In the genomic region with DNA sequence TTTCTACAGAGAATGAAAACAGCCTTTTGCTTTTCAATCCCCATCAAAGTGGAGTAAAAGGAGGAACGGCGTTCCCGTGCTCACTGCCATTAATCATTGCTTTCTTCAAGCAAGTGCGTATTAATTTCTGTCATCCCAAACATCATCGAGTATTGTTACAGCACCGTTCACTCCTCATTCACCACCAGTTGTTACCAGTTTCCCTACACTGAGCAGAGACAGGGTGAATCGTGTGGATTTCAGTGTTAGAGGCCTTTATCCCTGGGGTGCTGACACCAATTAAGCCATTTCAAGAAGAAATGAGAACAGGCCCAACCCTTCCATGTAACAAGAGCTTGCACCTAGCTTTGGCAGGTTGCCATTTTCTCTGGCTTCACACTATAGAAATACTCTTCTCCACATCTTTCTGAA, we compare ENCODE assay signal across 12 mouse cellular contexts. TPM values are rescaled to one million over a fixed set of nuclear protein-coding genes. Genes with fewer than 3 reads are reported as not detected.
DNase-seq lines count a peak whose midpoint lies in the region; ATAC-seq lines count a peak whose summit lies in the region.
"Had no signal": no experiment of that assay in that cellular context is flagged by ENCODE, and none has a peak within 500 bp of the region (broad histone marks: within the 10 kb centered on the region; RNA-seq: fewer than 3 reads in every experiment).

No protein-coding gene starts in this region.

- no peaks in the 10 kb centered on the region for H3K27me3 ChIP-seq in kidney, embryonic 14.5 days (ENCODE audit: control insufficient read depth, insufficient read depth, low read length)
- H3K27me3 ChIP-seq in forebrain, embryonic 14.5 days (replicated peaks; ENCODE audit: control insufficient read depth, insufficient read depth, low read length), result no peaks in the 10 kb centered on the region
- no peaks in the 10 kb centered on the region for H3K27me3 ChIP-seq in neural tube, embryonic 13.5 days
- H3K27me3 ChIP-seq: liver, embryonic 15.5 days had no signal

- WGBS in kidney, embryonic 14.5 days, result 42% methylated on average over 7 of the region's 7 CpGs
- 11% methylated on average over 7 of the region's 7 CpGs for WGBS in forebrain, embryonic 14.5 days
- 15% methylated on average over 7 of the region's 7 CpGs for WGBS in neural tube, embryonic 13.5 days

- no peaks in the 10 kb centered on the region for H3K9me3 ChIP-seq in kidney, embryonic 14.5 days (ENCODE audit: control insufficient read depth, low read length)
- H3K9me3 ChIP-seq in forebrain, embryonic 14.5 days (replicated peaks; ENCODE audit: control insufficient read depth, low read length), result no peaks in the 10 kb centered on the region
- no peaks in the 10 kb centered on the region for H3K9me3 ChIP-seq in neural tube, embryonic 13.5 days
- H3K9me3 ChIP-seq: liver, embryonic 15.5 days had no signal

- no peak overlapping the region for H3K4me2 ChIP-seq in kidney, embryonic 14.5 days (replicated peaks; ENCODE audit: low read depth, low read length)
- no peak overlapping the region for H3K4me2 ChIP-seq in forebrain, embryonic 14.5 days (ENCODE audit: low read length)
- H3K4me2 ChIP-seq in neural tube, embryonic 13.5 days, result peak overlapping the region; percentile 18
- H3K4me2 ChIP-seq: liver, embryonic 15.5 days had no signal

- H3K4me1 ChIP-seq in kidney, embryonic 14.5 days (ENCODE audit: control insufficient read depth, insufficient read depth, low read length), result peaks cover 10% of the 10 kb centered on the region
- peaks cover 22% of the 10 kb centered on the region for H3K4me1 ChIP-seq in forebrain, embryonic 14.5 days (ENCODE audit: control insufficient read depth, insufficient read depth, low read length)
- H3K4me1 ChIP-seq in neural tube, embryonic 13.5 days (replicated peaks), result peaks cover 56% of the 10 kb centered on the region

- 0 out of 2 replicates have a peak, but pooled peaks cover 6% of the 10 kb centered on the region for H3K36me3 ChIP-seq in kidney, embryonic 14.5 days (ENCODE audit: control insufficient read depth, insufficient read depth, low read length)
- H3K36me3 ChIP-seq in forebrain, embryonic 14.5 days (ENCODE audit: control insufficient read depth, insufficient read depth, low read length), result no peaks in the 10 kb centered on the region
- H3K36me3 ChIP-seq in neural tube, embryonic 13.5 days, result no peaks in the 10 kb centered on the region

- no peak for DNase-seq in kidney, adult 9 months
- DNase-seq in ZHBTc4 (ENCODE audit: low read depth, low spot score), result peak; percentile 5
- peak; percentile 75 for DNase-seq in forebrain, embryonic 14.5 days (ENCODE audit: low spot score)
- DNase-seq in spleen, adult 18-20 months, result no peak
- no peak for DNase-seq in right cerebral cortex, postnatal 25 days
- no peak for DNase-seq in urinary bladder, postnatal 25 days (ENCODE audit: low spot score)
- DNase-seq: cerebellum, adult 9-10 months; kidney, adult 2 months; thymus, adult 2 months had no signal

- H3K4me3 ChIP-seq in kidney, embryonic 14.5 days (ENCODE audit: low read length), result no peak overlapping the region
- H3K4me3 ChIP-seq in forebrain, embryonic 14.5 days (ENCODE audit: low read depth, low read length), result no peak overlapping the region
- H3K4me3 ChIP-seq in neural tube, embryonic 13.5 days, result no peak overlapping the region
- H3K4me3 ChIP-seq: liver, embryonic 15.5 days had no signal

- 0 out of 2 replicates have a peak, but pooled peaks have one; percentile 28 for ATAC-seq in kidney, embryonic 14.5 days (ENCODE audit: low FRiP score, low TSS enrichment)
- ATAC-seq in forebrain, embryonic 14.5 days, result no peak
- ATAC-seq in neural tube, embryonic 13.5 days (ENCODE audit: low read depth), result no peak

- H3K27ac ChIP-seq in kidney, embryonic 14.5 days (ENCODE audit: low read depth, low read length), result no peak overlapping the region
- no peak overlapping the region for H3K27ac ChIP-seq in forebrain, embryonic 14.5 days (ENCODE audit: low read depth, low read length)
- H3K27ac ChIP-seq in neural tube, embryonic 13.5 days (replicated peaks), result peak overlapping the region; percentile 74
- H3K27ac ChIP-seq: liver, embryonic 15.5 days had no signal

- H3K9ac ChIP-seq in kidney, embryonic 14.5 days (ENCODE audit: low read depth, low read length), result no peak overlapping the region
- no peak overlapping the region for H3K9ac ChIP-seq in forebrain, embryonic 14.5 days (ENCODE audit: low read length)
- H3K9ac ChIP-seq in neural tube, embryonic 13.5 days, result peak overlapping the region; percentile 54
- H3K9ac ChIP-seq: liver, embryonic 15.5 days had no signal

RNA-seq across cellular contexts. Expression of gene Pbx3, which starts 17.1 kb away (rescaled TPM):
- 28.9 and 34.7 TPM in 2 replicates for polyA plus RNA-seq in kidney, embryonic 14.5 days (2014; fragmentation: Nextera tagmentation; extraction: Ambion mirVana)
- polyA plus RNA-seq in forebrain, embryonic 14.5 days (2014; fragmentation: Nextera tagmentation; extraction: Ambion mirVana), result 60.3 and 61.9 TPM in 2 replicates
- 109 and 120 TPM in 2 replicates for polyA plus RNA-seq in neural tube, embryonic 13.5 days (2015; fragmentation: Nextera tagmentation; extraction: Ambion mirVana)

RNA-seq across cellular contexts. Expression of gene Mapkap1, which starts 50.8 kb away (rescaled TPM):
- 69.4 and 99.7 TPM in 2 replicates for polyA plus RNA-seq in kidney, embryonic 14.5 days (2014; fragmentation: Nextera tagmentation; extraction: Ambion mirVana)
- polyA plus RNA-seq in forebrain, embryonic 14.5 days (2014; fragmentation: Nextera tagmentation; extraction: Ambion mirVana), result 105 and 107 TPM in 2 replicates
- 89.6 and 98.5 TPM in 2 replicates for polyA plus RNA-seq in neural tube, embryonic 13.5 days (2015; fragmentation: Nextera tagmentation; extraction: Ambion mirVana)

Comparison
In these comparisons a context has a peak if more than half of its experiments do, and no peak if none do; other contexts are left out.
1. DNase-seq: peak in ZHBTc4 (single experiment) and forebrain, embryonic 14.5 days (single experiment); none in kidney, adult 9 months (single experiment), spleen, adult 18-20 months (0 of 2), right cerebral cortex, postnatal 25 days (single experiment) and urinary bladder, postnatal 25 days (single experiment).